Mouse (Mus musculus) MEL (cell line): ENCODE measurements around the gene Pdzd7. TPM values are rescaled to one million over a fixed set of nuclear protein-coding genes. Genes with fewer than 3 reads are reported as not detected.

Source experiments
- DNase-seq: peaks from one replicate; pipeline ENCODE4 v3.0.0; 2011; ENCODE audit warnings: low read depth, low spot score
- H3K27ac ChIP-seq: 2 replicates; pipeline ENCODE4 v1.5.1; 2012; ENCODE audit warnings: low read depth, mild to moderate bottlenecking, control low read depth, low read length, moderate library complexity; ENCODE audit not compliant: control insufficient read depth
- H3K27me3 ChIP-seq, 2 experiments: fragments of 150-350 bp in 1 of 2; sonication (generic) in 1 of 2; 2 replicates each; pipeline ENCODE4 v1.6.1; 2012; ENCODE audit warnings: low read length in 2 of 2, mild to moderate bottlenecking in 2 of 2, improper control_type of control experiment in 1 of 2, moderate library complexity in 1 of 2; ENCODE audit not compliant: insufficient read depth in 2 of 2, control insufficient read depth in 1 of 2
- H3K36me3 ChIP-seq, 2 experiments: 2 replicates each; pipeline ENCODE4 v1.6.1; 2012 to 2014; ENCODE audit warnings: low read length in 2 of 2, improper control_type of control experiment in 1 of 2, inconsistent platforms in 1 of 2, mild to moderate bottlenecking in 1 of 2; ENCODE audit not compliant: insufficient read depth in 2 of 2, control insufficient read depth in 1 of 2
- H3K4me1 ChIP-seq, 2 experiments: fragments of 150-350 bp in 1 of 2; sonication (generic) in 1 of 2; 2 replicates each; pipeline ENCODE4 v1.6.1; 2012; ENCODE audit warnings: low read length in 2 of 2, improper control_type of control experiment in 1 of 2, mild to moderate bottlenecking in 1 of 2; ENCODE audit not compliant: insufficient read depth in 2 of 2, control insufficient read depth in 1 of 2
- H3K4me3 ChIP-seq, 2 experiments: fragments of 150-350 bp in 1 of 2; sonication (generic) in 1 of 2; 2 replicates each; pipeline ENCODE4 v1.5.1; 2012; ENCODE audit warnings: low read depth in 2 of 2, low read length in 2 of 2, mild to moderate bottlenecking in 2 of 2, moderate library complexity in 2 of 2, control low read depth in 1 of 2, improper control_type of control experiment in 1 of 2; ENCODE audit not compliant: control insufficient read depth in 1 of 2, insufficient read depth in 1 of 2
- H3K79me2 ChIP-seq: 2 replicates; pipeline ENCODE4 v1.6.1; 2012; ENCODE audit warnings: mild to moderate bottlenecking, low read length, moderate library complexity; ENCODE audit not compliant: control insufficient read depth, poor library complexity, insufficient read depth
- H3K9ac ChIP-seq: 2 replicates; pipeline ENCODE4 v1.6.1; 2012; ENCODE audit warnings: low read depth, mild to moderate bottlenecking, control low read depth, low read length, moderate library complexity; ENCODE audit not compliant: control insufficient read depth, poor library complexity, severe bottlenecking
- H3K9me3 ChIP-seq: fragments of 150-350 bp; sonication (generic); replicated peaks from 2 replicates; pipeline ENCODE4 v1.6.1; 2012; ENCODE audit warnings: mild to moderate bottlenecking, low read length, improper control_type of control experiment, moderate library complexity; ENCODE audit not compliant: insufficient read depth
- CHD2 ChIP-seq: IDR thresholded peaks from 2 replicates; pipeline ENCODE4 v1.6.1; 2011; ENCODE audit warnings: low read length, improper control_type of control experiment
- CTCF ChIP-seq, 3 experiments: IDR thresholded peaks in 2 of 3; conservative IDR thresholded peaks in 1 of 3; 2 replicates each; pipeline ENCODE4 v1.5.1; 2011 to 2012; ENCODE audit warnings: low read length in 3 of 3, low read depth in 2 of 3, mild to moderate bottlenecking in 2 of 3, improper control_type of control experiment in 1 of 3, inconsistent platforms in 1 of 3, mixed read lengths in 1 of 3, moderate library complexity in 1 of 3; ENCODE audit not compliant: control insufficient read depth in 1 of 3, insufficient read depth in 1 of 3, poor library complexity in 1 of 3, severe bottlenecking in 1 of 3
- EP300 ChIP-seq, 2 experiments: IDR thresholded peaks; 2 replicates each; pipeline ENCODE4 v1.6.1; 2011; ENCODE audit warnings: improper control_type of control experiment in 2 of 2, low read length in 2 of 2, low read depth in 1 of 2, mild to moderate bottlenecking in 1 of 2
- ETS1 ChIP-seq: IDR thresholded peaks from 2 replicates; pipeline ENCODE4 v1.6.1; 2012; ENCODE audit warnings: low read depth, mild to moderate bottlenecking, inconsistent platforms, low read length, improper control_type of control experiment, moderate library complexity
- GABPA ChIP-seq: IDR thresholded peaks from 2 replicates; pipeline ENCODE4 v1.6.1; 2012; ENCODE audit warnings: low read depth, mild to moderate bottlenecking, inconsistent platforms, low read length, improper control_type of control experiment, moderate library complexity
- GATA1 ChIP-seq: IDR thresholded peaks from 2 replicates; pipeline ENCODE4 v1.6.1; 2011; ENCODE audit warnings: low read depth, low read length, improper control_type of control experiment
- JUND ChIP-seq: IDR thresholded peaks from 2 replicates; pipeline ENCODE4 v1.6.1; 2011; ENCODE audit warnings: low read depth, mild to moderate bottlenecking, improper control_type of control experiment, low read length
- KAT2A ChIP-seq: conservative IDR thresholded peaks from 2 replicates; pipeline ENCODE4 v1.6.1; 2012; ENCODE audit warnings: low read depth, low read length, improper control_type of control experiment, inconsistent platforms
- MAX ChIP-seq: IDR thresholded peaks from 2 replicates; pipeline ENCODE4 v1.6.1; 2011; ENCODE audit warnings: low read length, improper control_type of control experiment
- MAZ ChIP-seq: IDR thresholded peaks from 2 replicates; pipeline ENCODE4 v1.6.1; 2012; ENCODE audit warnings: low read depth, mild to moderate bottlenecking, inconsistent platforms, low read length, improper control_type of control experiment
- MEF2A ChIP-seq: IDR thresholded peaks from 2 replicates; pipeline ENCODE4 v1.6.1; 2014; ENCODE audit warnings: low read depth, mild to moderate bottlenecking, inconsistent platforms, low read length, improper control_type of control experiment; ENCODE audit not compliant: poor library complexity, insufficient replicate concordance, severe bottlenecking; ENCODE audit errors: extremely low read depth
- MYB ChIP-seq: IDR thresholded peaks from 2 replicates; pipeline ENCODE4 v1.6.1; 2011; ENCODE audit warnings: mild to moderate bottlenecking, low read depth, low read length, improper control_type of control experiment
- MYC ChIP-seq: IDR thresholded peaks from 2 replicates; pipeline ENCODE4 v1.6.1; 2011; ENCODE audit warnings: low read depth, mild to moderate bottlenecking, low read length, improper control_type of control experiment, moderate library complexity
- POLR2A ChIP-seq, 2 experiments: IDR thresholded peaks; 2 replicates each; pipeline ENCODE4 v1.6.1; 2011 to 2012; ENCODE audit warnings: low read length in 2 of 2, mild to moderate bottlenecking in 2 of 2, control low read depth in 1 of 2, improper control_type of control experiment in 1 of 2, low read depth in 1 of 2, moderate library complexity in 1 of 2; ENCODE audit not compliant: control insufficient read depth in 1 of 2, insufficient read depth in 1 of 2, poor library complexity in 1 of 2
- RAD21 ChIP-seq: IDR thresholded peaks from 2 replicates; pipeline ENCODE4 v1.6.1; 2011; ENCODE audit warnings: mild to moderate bottlenecking, low read depth, low read length, improper control_type of control experiment
- SIN3A ChIP-seq: IDR thresholded peaks from 2 replicates; pipeline ENCODE4 v1.6.1; 2012; ENCODE audit warnings: low read length, improper control_type of control experiment, inconsistent platforms
- TBP ChIP-seq: IDR thresholded peaks from 2 replicates; pipeline ENCODE4 v1.8.0; 2011; ENCODE audit warnings: low read depth, low read length, improper control_type of control experiment
- TCF12 ChIP-seq: IDR thresholded peaks from 2 replicates; pipeline ENCODE4 v1.6.1; 2014; ENCODE audit warnings: low read depth, mild to moderate bottlenecking, inconsistent platforms, low read length, improper control_type of control experiment, moderate library complexity
- UBTF ChIP-seq: IDR thresholded peaks from 2 replicates; pipeline ENCODE4 v1.6.1; 2012; ENCODE audit warnings: low read depth, mild to moderate bottlenecking, inconsistent platforms, low read length, improper control_type of control experiment, moderate library complexity, borderline replicate concordance; ENCODE audit not compliant: insufficient read depth
- ZC3H11A ChIP-seq: IDR thresholded peaks from 2 replicates; pipeline ENCODE4 v1.6.1; 2012; ENCODE audit warnings: low read depth, mild to moderate bottlenecking, inconsistent platforms, low read length, improper control_type of control experiment
- ZNF384 ChIP-seq: IDR thresholded peaks from 2 replicates; pipeline ENCODE4 v1.6.1; 2012; ENCODE audit warnings: low read depth, mild to moderate bottlenecking, inconsistent platforms, low read length, improper control_type of control experiment
- polyA plus RNA-seq, 2 experiments: library from polyadenylated mRNA; stranded (reverse) in 1 of 2; unstranded in 1 of 2; fragments of >175 nt in 1 of 2; fragments of >200 nt in 1 of 2; gene quantifications; 2 replicates each; pipeline versions ENCODE4 v1.2.1 to v1.2.4; 2012; ENCODE audit warnings: low replicate concordance in 2 of 2, low read depth in 1 of 2; ENCODE audit not compliant: insufficient read length in 2 of 2, insufficient read depth in 1 of 2, missing spikeins in 1 of 2
- total RNA-seq: library from RNA; depleted of rRNA; stranded (reverse); fragments of 300-350 nt; gene quantifications from 2 replicates; pipeline ENCODE4 v1.2.3, GENCODE M21; 2012

Pdzd7 gene
- total and polyA plus RNA-seq, 3 experiments = 0.08 to 0.56 TPM; not detected in 1

- DNase-seq = no peak
- TF ChIP-seq GATA1 (no peak), KAT2A (no peak), ZNF384 (no peak), MEF2A (no peak), ZC3H11A (no peak), CTCF (IDR thresholded peaks at IDR 0.05 in 2 of 3, conservative IDR thresholded peaks at IDR 0.05 in 1 of 3; ENCODE audit: control insufficient read depth in 1 of 3, insufficient read depth in 1 of 3, low read depth in 2 of 3, low read length in 3 of 3, poor library complexity in 1 of 3, severe bottlenecking in 1 of 3) (no peak)
- Histone ChIP-seq H3K36me3 (no peaks in the 10 kb centered on the region), H3K9ac (no peak overlapping the region), H3K79me2 (no peaks in the 10 kb centered on the region), H3K4me3 (no peak overlapping the region), H3K4me1 (peaks cover 0 to 5% of the 10 kb centered on the region in 2 experiments; a peak in 3 of 4 replicates), H3K27me3 (no peaks in the 10 kb centered on the region), H3K9me3 (no peaks in the 10 kb centered on the region), H3K27ac (no peak overlapping the region)
Observed at GRCm38 (mm10) chr19:44992712-44993111, 52.8 kb downstream of the Pdzd7 start.

DNA sequence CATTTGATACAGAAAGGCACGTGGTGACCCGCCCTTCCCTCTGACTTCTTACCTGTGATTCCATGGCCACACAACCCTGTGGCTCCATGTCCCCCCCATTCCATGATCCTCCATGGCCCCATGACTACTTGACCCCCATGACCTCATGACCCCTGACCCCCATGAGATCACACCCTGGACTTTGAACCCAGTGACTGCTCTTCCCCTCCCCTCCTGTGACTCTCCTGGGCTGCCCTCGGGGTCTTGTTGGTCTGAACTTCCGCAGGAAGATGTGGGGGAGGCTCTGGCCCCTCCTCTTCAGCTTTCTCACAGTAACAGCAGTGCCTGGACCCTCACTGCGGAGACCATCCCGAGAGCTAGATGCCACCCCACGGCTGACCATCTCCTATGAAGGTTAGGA lies 53.3 kb downstream of the Pdzd7 start:
- TF ChIP-seq MYC (no peak), TBP (no peak), JUND (no peak), GABPA (no peak), UBTF (no peak)
- TF ChIP-seq, all 39 proteins: peak for 0
- Histone ChIP-seq H3K4me3 (no peak overlapping the region), H3K4me1 (peaks cover 0 to 5% of the 10 kb centered on the region in 2 experiments; a peak in 3 of 4 replicates), H3K79me2 (no peaks in the 10 kb centered on the region), H3K9me3 (no peaks in the 10 kb centered on the region), H3K9ac (no peak overlapping the region), H3K36me3 (no peaks in the 10 kb centered on the region), H3K27me3 (no peaks in the 10 kb centered on the region), H3K27ac (no peak overlapping the region)
- DNase-seq = no peak

DNA sequence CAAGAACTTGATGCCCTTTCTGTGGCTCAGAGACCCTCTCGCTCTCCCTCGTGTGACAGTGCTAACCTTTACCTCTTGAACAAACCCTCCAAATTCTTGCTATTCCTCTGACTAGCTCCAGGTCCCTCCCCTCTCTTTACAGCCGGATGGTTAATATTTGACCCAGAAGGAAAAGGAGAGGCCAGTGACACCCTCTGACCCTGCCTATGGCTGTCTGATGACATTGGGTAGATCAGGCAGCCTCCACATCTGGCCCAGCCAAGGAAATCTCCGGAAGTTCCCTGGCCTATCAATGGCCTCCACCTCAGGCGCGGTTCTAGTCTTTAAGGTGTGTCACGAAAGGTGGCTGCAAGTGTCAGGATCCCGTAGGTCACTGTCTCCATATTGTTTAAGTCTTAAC lies 54.5 kb downstream of the Pdzd7 start:
- no peaks in the 10 kb centered on the region for H3K79me2 ChIP-seq
- no peak overlapping the region for H3K4me3 ChIP-seq
- no peak for DNase-seq
- no peaks in the 10 kb centered on the region for H3K9me3 ChIP-seq
- H3K27me3 ChIP-seq = no peaks in the 10 kb centered on the region
- H3K27ac ChIP-seq = no peak overlapping the region
- H3K4me1 ChIP-seq = peaks cover under 1 to 3% of the 10 kb centered on the region in 2 experiments; a peak in 2 of 4 replicates
- H3K36me3 ChIP-seq = peaks cover 0 to 3% of the 10 kb centered on the region in 2 experiments; a peak in 1 of 4 replicates
- TF ChIP-seq MAX (no peak), POLR2A (IDR thresholded peaks at IDR 0.05; ENCODE audit: control insufficient read depth in 1 of 2, insufficient read depth in 1 of 2, low read depth in 1 of 2, low read length in 2 of 2, poor library complexity in 1 of 2) (no peak), GATA1 (no peak), RAD21 (no peak), SIN3A (no peak), CHD2 (no peak), MYB (no peak), MAZ (no peak), TCF12 (no peak), TBP (no peak), MEF2A (no peak), EP300 (IDR thresholded peaks at IDR 0.05; ENCODE audit: low read depth in 1 of 2, low read length in 2 of 2) (no peak), MYC (no peak), ETS1 (no peak)
- no peak overlapping the region for H3K9ac ChIP-seq
